Mouse (Mus musculus): ENCODE measurements around the gene Nxnl2. TPM values are rescaled to one million over a fixed set of nuclear protein-coding genes. Genes with fewer than 3 reads are reported as not detected.

Nxnl2 gene
- 0.77 and 0.86 TPM in 2 replicates for polyA plus RNA-seq (2016; fragmentation: Nextera tagmentation; extraction: Ambion mirVana)

DNA sequence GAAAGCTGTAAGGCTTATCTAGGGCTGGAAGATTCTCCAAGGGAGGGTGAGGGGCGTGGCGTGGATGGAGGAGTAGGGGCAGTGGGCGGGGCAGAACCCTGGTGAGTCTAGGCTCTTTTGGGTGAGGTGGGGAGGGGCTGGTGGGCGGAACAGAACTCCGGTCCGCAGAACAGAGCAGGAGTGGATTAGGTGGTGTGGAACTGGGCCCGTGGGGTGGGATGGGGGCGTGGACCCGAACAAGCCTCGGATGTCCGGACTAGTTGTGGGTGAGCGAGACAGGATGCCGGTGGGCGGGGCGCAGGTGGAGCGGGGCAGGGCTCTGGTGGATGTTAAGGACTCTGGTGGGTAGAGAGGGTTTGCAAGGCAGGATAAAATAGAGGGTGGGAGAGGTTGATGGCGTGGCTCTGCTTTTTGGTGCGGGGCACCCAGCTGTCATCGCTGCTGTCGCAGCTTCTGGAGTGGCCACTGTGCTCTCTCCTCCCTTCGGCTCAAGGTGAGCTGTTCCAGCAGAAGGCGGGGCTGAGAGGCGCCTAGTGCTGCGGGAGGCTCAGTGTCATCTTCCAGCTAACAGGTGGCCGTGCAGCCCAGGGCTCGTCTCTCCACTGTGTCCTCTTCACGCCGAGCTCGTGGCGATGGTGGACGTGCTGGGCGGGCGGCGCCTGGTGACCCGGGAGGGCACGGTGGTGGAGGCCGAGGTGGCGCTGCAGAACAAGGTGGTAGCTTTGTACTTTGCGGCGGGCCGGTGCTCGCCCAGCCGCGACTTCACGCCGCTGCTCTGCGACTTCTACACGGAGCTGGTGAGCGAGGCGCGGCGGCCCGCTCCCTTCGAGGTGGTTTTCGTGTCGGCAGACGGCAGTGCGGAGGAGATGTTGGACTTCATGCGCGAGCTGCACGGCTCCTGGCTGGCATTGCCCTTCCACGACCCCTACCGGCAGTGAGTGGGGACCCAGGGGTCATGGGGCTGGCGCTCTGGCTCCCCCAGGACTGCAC, at the start of gene Nxnl2:
TSS of gene Nxnl2 (plus strand) at position 332 of the 990 bp plus-strand sequence.
- H3K4me3 ChIP-seq: peak within 1 kb of the TSS; percentile 42
- peak within 1 kb of the TSS; percentile 95 for H3K4me2 ChIP-seq (replicated peaks)
- ATAC-seq (ENCODE audit: low FRiP score, low read depth): peak; percentile 79
- under 1% methylated on average over 64 of the region's 64 CpGs for WGBS
- peaks cover 15% of the 10 kb centered on the region for H3K4me1 ChIP-seq
- peak within 1 kb of the TSS; percentile 42 for H3K9ac ChIP-seq
- no peaks in the 10 kb centered on the region for H3K9me3 ChIP-seq
- no peak within 1 kb of the TSS for H3K27ac ChIP-seq
- H3K36me3 ChIP-seq: no peaks in the 10 kb centered on the region
- peaks cover 29% of the 10 kb centered on the region for H3K27me3 ChIP-seq (replicated peaks)

GRCm38 (mm10) chr13:51121966-51122365, 48.9 kb upstream of the Nxnl2 start:
- H3K36me3 ChIP-seq: peaks cover 6% of the 10 kb centered on the region; the same call in 1 of the 2 replicates
- 28% methylated on average over 1 of the region's 1 CpGs for WGBS
- H3K27me3 ChIP-seq (replicated peaks): no peaks in the 10 kb centered on the region
- peak; percentile 33; the same call in 1 of the 2 replicates for ATAC-seq (ENCODE audit: low FRiP score, low read depth)
- H3K9me3 ChIP-seq: no peaks in the 10 kb centered on the region
- no peak overlapping the region for H3K4me3 ChIP-seq
- no peak overlapping the region for H3K27ac ChIP-seq
- H3K4me1 ChIP-seq: peaks cover 38% of the 10 kb centered on the region
- H3K9ac ChIP-seq: no peak overlapping the region
- H3K4me2 ChIP-seq (replicated peaks): no peak overlapping the region

DNA sequence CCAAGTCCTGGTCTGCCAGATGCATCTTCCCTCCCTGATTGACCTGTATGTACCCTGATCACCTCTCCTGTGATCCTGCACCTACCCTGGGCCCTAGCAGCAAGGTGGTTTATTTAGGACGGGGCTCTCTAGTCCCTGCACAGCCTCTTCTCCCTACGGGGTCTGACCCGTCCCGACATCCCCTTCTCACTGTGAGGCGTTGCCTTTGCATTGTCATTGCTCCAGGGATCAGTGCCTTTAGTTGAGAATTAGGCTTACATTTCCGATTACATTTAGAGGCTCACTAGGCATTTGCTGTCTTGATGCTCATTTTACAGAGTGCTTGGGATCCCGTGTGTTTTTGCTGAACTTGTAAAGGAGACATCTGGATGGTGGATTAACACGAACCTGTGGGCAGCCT, 48.1 kb upstream of the Nxnl2 start:
- Histone ChIP-seq H3K4me2 (replicated peaks) (no peak overlapping the region), H3K27me3 (replicated peaks) (no peaks in the 10 kb centered on the region), H3K9ac (no peak overlapping the region), H3K36me3 (peaks cover 6% of the 10 kb centered on the region; the same call in 1 of the 2 replicates), H3K9me3 (no peaks in the 10 kb centered on the region), H3K4me3 (no peak overlapping the region), H3K4me1 (peaks cover 38% of the 10 kb centered on the region), H3K27ac (no peak overlapping the region)
- WGBS: 86% methylated on average over 8 of the region's 8 CpGs
- ATAC-seq (ENCODE audit: low FRiP score, low read depth): no peak

DNA sequence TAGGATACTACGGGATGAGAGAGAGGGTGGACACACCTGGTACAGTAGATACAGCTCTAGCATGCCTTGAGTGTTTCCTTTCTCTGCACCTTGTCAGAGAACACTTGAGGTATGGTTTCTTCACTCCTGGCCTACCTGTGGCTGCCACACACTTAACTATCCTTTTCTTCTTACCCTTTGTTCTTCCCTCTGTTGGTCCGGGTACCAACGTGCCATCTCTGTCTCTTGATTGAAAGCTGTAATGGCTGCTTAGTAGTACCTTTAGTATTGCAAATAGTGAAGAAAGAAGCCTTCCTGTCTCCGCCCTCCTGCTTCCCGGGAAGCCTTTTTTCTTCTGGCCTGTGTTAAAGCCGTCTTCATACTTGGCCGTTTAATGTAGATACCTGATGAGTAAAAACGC, 45.5 kb upstream of the Nxnl2 start:
- H3K36me3 ChIP-seq: peaks cover 17% of the 10 kb centered on the region; the same call in 1 of the 2 replicates
- whole genome bisulfite sequencing: 60% methylated on average over 8 of the region's 8 CpGs
- no peak for ATAC-seq (ENCODE audit: low FRiP score, low read depth)
- no peaks in the 10 kb centered on the region for H3K9me3 ChIP-seq
- no peak overlapping the region for H3K27ac ChIP-seq
- H3K9ac ChIP-seq: no peak overlapping the region
- peaks cover 16% of the 10 kb centered on the region for H3K4me1 ChIP-seq
- no peaks in the 10 kb centered on the region for H3K27me3 ChIP-seq (replicated peaks)
- no peak overlapping the region for H3K4me2 ChIP-seq (replicated peaks)
- no peak overlapping the region for H3K4me3 ChIP-seq

DNA sequence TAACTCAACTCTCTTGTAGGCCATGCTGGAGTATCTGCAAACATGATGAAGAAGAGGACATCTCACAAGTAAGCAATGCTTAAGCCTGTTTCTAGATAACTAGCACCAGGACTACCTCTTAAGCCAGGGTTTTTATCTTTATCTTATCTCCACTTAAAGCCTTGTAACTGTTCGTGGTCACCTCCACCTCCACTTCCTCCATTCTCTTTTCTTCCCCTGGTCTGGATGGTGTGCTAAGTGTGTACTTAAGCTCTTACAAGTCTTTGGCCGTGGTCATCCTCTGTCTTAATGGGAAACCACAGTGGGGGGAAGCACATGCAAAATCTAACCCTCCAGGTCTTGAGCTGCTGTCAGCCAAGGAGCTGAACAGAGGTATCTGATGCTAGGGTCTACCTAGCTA, 42.9 kb upstream of the Nxnl2 start:
- H3K9me3 ChIP-seq: no peaks in the 10 kb centered on the region
- 93% methylated on average over 2 of the region's 2 CpGs for WGBS
- peaks cover 21% of the 10 kb centered on the region for H3K36me3 ChIP-seq
- no peaks in the 10 kb centered on the region for H3K27me3 ChIP-seq (replicated peaks)
- no peaks in the 10 kb centered on the region for H3K4me1 ChIP-seq
- no peak for ATAC-seq (ENCODE audit: low FRiP score, low read depth)
- H3K9ac ChIP-seq: no peak overlapping the region
- H3K27ac ChIP-seq: no peak overlapping the region
- no peak overlapping the region for H3K4me2 ChIP-seq (replicated peaks)
- H3K4me3 ChIP-seq: no peak overlapping the region

DNA sequence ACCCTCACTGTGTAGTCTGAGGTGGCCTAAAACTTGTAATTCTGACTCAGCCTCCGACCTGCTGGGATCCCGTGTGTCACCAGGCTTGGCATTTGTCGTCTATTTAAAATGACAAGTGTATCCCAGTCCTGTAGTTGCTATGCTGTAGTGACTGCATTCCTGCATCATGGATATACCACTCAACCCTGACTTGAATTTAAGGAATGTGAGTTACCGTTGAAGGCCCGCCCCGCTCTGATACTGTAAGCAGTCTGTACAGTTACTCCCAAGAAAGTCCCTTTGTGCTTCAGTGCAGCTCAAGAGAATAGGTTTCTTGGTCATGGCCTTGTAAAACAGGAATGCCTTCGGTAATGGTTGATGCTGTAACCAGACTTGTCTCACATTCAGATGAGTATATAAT, 42.4 kb upstream of the Nxnl2 start:
- H3K9me3 ChIP-seq: no peaks in the 10 kb centered on the region
- H3K4me2 ChIP-seq (replicated peaks): no peak overlapping the region
- H3K4me1 ChIP-seq: no peaks in the 10 kb centered on the region
- no peak overlapping the region for H3K27ac ChIP-seq
- H3K4me3 ChIP-seq: no peak overlapping the region
- no peak overlapping the region for H3K9ac ChIP-seq
- peaks cover 21% of the 10 kb centered on the region for H3K36me3 ChIP-seq
- ATAC-seq (ENCODE audit: low FRiP score, low read depth): no peak
- WGBS: 96% methylated on average over 7 of the region's 7 CpGs
- H3K27me3 ChIP-seq (replicated peaks): no peaks in the 10 kb centered on the region

DNA sequence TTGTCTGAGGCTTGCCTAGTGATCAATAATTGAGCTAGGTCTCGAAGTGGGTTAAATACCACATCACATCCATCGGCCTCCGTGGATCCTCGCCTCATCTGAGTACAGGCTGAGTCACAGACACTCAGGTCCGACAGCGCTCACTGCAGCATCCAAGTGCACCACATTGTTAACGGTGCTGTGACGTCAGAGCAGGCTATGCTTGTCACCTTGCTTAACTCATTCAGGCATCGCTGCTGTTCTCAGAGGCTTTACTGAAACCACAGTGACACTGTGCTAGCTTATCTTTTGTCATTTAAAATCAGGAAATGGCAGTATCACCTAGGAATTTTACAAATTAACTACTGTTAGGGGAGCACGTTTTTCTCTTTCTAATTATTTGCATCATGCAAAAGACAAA, 39.6 kb upstream of the Nxnl2 start:
- Histone ChIP-seq H3K27ac (no peak overlapping the region), H3K27me3 (replicated peaks) (no peaks in the 10 kb centered on the region), H3K4me1 (no peaks in the 10 kb centered on the region), H3K4me3 (no peak overlapping the region), H3K36me3 (peaks cover 25% of the 10 kb centered on the region), H3K4me2 (replicated peaks) (no peak overlapping the region), H3K9ac (no peak overlapping the region), H3K9me3 (no peaks in the 10 kb centered on the region)
- no peak for ATAC-seq (ENCODE audit: low FRiP score, low read depth)
- WGBS: 86% methylated on average over 10 of the region's 10 CpGs

DNA sequence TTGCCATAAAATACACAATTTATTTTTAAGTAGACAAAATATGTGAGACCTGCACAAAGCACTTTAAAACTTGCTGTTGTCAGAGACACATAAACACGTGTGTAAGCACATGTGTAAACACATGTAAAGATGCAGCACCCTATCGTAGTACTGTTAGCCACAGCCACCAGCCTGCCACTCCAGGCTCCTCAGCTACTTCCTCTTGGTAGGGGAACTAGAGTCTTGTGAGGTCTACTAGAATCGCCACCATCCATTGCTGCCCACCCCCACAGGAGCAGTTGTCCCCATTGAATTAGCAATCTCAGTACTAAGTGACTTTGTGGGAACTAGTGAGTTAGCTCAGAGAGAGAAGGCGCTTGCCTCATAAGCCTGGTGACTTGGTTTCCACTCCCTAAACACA, 34.5 kb upstream of the Nxnl2 start:
- no peak overlapping the region for H3K27ac ChIP-seq
- no peak overlapping the region for H3K4me3 ChIP-seq
- WGBS: 89% methylated on average over 4 of the region's 4 CpGs
- peaks cover 39% of the 10 kb centered on the region for H3K36me3 ChIP-seq
- ATAC-seq (ENCODE audit: low FRiP score, low read depth): no peak
- no peaks in the 10 kb centered on the region for H3K4me1 ChIP-seq
- H3K27me3 ChIP-seq (replicated peaks): no peaks in the 10 kb centered on the region
- no peak overlapping the region for H3K4me2 ChIP-seq (replicated peaks)
- no peak overlapping the region for H3K9ac ChIP-seq
- no peaks in the 10 kb centered on the region for H3K9me3 ChIP-seq

DNA sequence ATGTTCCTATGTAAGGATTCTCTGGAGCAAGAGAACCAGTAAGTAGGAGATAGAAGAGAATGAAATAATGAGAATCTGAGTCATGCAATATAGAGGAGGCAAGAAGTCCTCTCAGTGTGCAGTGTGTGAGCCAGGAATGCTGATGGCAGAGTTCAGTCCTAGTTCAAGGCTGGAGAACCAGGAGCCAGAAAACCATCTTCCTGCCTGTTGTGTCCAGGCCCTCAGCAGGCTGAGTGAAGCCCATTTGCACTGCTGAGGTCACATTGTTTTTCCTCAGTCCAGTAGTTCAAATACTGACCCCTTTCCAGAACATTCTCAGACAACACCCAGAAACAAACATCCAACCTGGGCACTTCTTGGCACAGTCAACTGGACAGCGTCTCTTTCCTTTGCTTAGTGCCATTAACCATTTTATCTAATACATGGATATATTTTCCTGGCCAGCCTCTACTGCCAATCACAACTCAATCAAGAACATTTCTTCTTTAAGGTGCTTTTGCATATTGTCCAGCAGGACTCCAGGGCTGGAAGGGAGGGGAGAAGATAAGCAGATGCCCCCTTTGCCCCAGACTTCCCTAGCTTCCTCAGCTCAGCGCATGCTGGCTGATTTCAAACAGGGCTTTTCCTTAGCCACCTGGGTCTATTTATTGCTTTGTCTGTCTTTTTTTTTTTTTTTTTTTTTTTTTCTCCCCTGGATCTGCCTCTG, 33.7 kb upstream of the Nxnl2 start:
- ATAC-seq (ENCODE audit: low FRiP score, low read depth): no peak
- no peaks in the 10 kb centered on the region for H3K4me1 ChIP-seq
- no peak overlapping the region for H3K27ac ChIP-seq
- no peaks in the 10 kb centered on the region for H3K27me3 ChIP-seq (replicated peaks)
- 75% methylated on average over 2 of the region's 2 CpGs for WGBS
- H3K4me2 ChIP-seq (replicated peaks): no peak overlapping the region
- H3K9me3 ChIP-seq: no peaks in the 10 kb centered on the region
- no peak overlapping the region for H3K9ac ChIP-seq
- no peak overlapping the region for H3K4me3 ChIP-seq
- peaks cover 39% of the 10 kb centered on the region for H3K36me3 ChIP-seq

- H3K27me3 ChIP-seq (replicated peaks): no peaks in the 10 kb centered on the region
- H3K9me3 ChIP-seq: no peaks in the 10 kb centered on the region
- no peak overlapping the region for H3K4me2 ChIP-seq (replicated peaks)
- H3K9ac ChIP-seq: no peak overlapping the region
- no peak overlapping the region for H3K27ac ChIP-seq
- ATAC-seq (ENCODE audit: low FRiP score, low read depth): no peak
- H3K36me3 ChIP-seq: peaks cover 43% of the 10 kb centered on the region
- no peak overlapping the region for H3K4me3 ChIP-seq
- no peaks in the 10 kb centered on the region for H3K4me1 ChIP-seq
Measured at GRCm38 (mm10) chr13:51137702-51138031, 33.2 kb upstream of the Nxnl2 start.

DNA sequence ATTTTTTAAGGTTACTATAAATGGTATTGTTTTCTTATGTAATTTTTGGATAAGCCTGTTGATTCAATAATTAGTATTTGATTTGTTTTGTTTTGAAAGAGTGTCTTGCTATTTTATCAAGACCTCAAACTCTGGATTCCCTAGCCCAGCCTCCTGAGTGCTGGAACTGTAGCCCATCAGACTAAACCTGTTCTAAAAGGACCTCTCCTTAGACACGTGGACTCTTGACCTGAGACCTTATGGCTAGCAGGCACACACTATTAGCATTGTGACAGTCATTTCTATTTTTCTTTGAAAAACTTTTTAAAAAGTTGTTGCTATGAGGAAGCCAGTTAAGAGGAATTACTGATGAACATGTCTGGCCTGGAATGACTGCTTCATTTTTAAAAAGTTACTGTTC, 23.7 kb upstream of the Nxnl2 start:
- ATAC-seq (ENCODE audit: low FRiP score, low read depth): no peak
- WGBS: 89% methylated on average over 1 of the region's 1 CpGs
- Histone ChIP-seq H3K9me3 (no peaks in the 10 kb centered on the region), H3K4me2 (replicated peaks) (no peak overlapping the region), H3K4me3 (no peak overlapping the region), H3K36me3 (peaks cover 35% of the 10 kb centered on the region), H3K27ac (no peak overlapping the region), H3K4me1 (no peaks in the 10 kb centered on the region), H3K9ac (no peak overlapping the region), H3K27me3 (replicated peaks) (no peaks in the 10 kb centered on the region)

DNA sequence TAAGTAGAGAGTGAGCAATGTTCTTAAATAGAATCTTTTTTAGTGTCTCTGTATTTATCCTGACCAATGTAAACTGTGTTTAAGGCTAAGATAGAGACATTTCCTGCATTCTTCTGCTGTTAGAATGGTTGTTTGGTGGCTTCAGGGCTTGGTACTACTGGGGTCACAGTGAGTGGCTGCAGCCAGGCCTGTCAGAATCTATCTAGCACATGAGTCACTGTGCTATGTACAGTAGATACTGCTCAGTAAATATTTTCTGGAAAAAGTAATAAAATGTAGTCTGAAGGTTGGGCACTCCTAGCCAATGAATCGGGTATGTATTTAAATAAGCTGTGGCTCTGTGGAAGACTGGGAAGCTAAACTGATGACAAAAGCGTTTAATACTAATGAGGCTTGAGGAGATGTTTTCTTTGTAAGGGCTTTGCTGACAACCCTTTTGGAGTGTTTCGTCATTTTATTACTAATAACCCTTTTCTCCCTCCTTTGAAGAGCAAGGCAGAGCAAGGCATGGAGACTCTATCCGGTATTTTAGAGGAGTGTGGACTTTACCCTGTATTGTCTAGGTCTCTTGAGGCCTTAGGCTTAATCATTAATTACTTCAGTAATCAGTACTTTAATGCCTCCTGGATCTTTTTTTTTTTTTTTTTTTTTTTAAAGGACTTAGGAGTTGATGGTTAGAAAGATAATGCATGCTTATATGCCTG, 17.7 kb upstream of the Nxnl2 start:
- H3K9ac ChIP-seq: no peak overlapping the region
- no peaks in the 10 kb centered on the region for H3K9me3 ChIP-seq
- peaks cover 47% of the 10 kb centered on the region for H3K36me3 ChIP-seq
- WGBS: 88% methylated on average over 4 of the region's 4 CpGs
- no peaks in the 10 kb centered on the region for H3K4me1 ChIP-seq
- no peaks in the 10 kb centered on the region for H3K27me3 ChIP-seq (replicated peaks)
- H3K27ac ChIP-seq: no peak overlapping the region
- ATAC-seq (ENCODE audit: low FRiP score, low read depth): no peak
- no peak overlapping the region for H3K4me3 ChIP-seq
- no peak overlapping the region for H3K4me2 ChIP-seq (replicated peaks)
